Mouse (Mus musculus): ENCODE measurements around the gene Fbxw8. TPM values are rescaled to one million over a fixed set of nuclear protein-coding genes. Genes with fewer than 3 reads are reported as not detected.
A peak's percentile ranks its signal among the peaks of the same experiment; 100 is the strongest.

Gene Fbxw8
- polyA plus RNA-seq, 1 experiment from 2014 or later, result 28.9 TPM

DNA sequence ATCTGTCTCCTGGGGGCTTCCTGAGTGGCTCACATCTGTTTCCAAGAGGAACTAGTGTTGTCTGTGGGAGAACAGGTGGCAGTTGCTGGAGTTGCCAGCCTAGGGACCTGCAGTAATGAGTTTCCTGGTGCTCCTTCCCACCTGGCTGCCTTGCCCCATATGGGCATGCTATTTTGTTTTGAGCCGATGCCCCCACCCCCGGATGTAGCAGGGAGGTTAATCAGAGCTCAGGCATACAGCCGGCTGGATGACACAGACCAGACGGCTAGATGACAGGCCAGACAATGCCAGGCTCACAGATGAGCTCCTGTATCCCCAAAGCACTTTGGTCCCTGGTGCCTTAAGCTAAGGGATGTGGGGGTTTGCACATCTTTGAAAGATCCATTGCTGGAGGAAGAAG, 121.9 kb downstream of the Fbxw8 start:
- no peaks in the 10 kb centered on the region for H3K36me3 ChIP-seq
- no peak for ATAC-seq (replicated peaks; ENCODE audit: low FRiP score)

DNA sequence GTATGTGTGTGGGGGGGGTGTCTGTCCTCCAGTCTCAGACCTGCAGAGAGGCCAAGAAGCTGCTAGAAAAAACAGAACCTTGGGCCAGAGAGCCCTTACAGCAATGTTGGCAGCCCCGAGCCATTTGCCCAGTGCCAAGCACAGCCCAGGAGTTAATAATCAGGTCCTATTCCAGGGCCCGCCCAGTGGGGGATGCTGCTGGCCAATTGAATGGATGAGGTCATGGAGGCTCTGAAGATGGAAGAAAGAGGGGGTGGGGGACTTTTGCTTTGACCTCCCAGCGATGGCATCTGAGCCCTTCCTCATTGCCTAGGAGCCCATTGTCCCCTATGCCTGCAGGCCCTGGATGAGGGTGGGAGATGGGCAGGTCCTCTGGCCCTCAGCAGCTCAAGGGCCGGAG, 123.8 kb downstream of the Fbxw8 start:
- Histone ChIP-seq H3K9ac (no peak overlapping the region), H3K9me3 (replicated peaks) (peaks cover 10% of the 10 kb centered on the region), H3K27ac (no peak overlapping the region), H3K27me3 (peaks cover 47% of the 10 kb centered on the region), H3K4me3 (replicated peaks) (no peak overlapping the region), H3K36me3 (no peaks in the 10 kb centered on the region), H3K4me1 (peaks cover 35% of the 10 kb centered on the region), H3K4me2 (no peak overlapping the region)
- 55% methylated on average over 4 of the region's 4 CpGs for WGBS
- no peak for ATAC-seq (replicated peaks; ENCODE audit: low FRiP score)

More for the DNA sequence above, 121.9 kb downstream of the Fbxw8 start:
- Histone ChIP-seq H3K27ac (peak overlapping the region; percentile 27; the same call in 1 of the 2 replicates), H3K4me1 (peaks cover 35% of the 10 kb centered on the region), H3K4me2 (no peak overlapping the region), H3K4me3 (replicated peaks) (no peak overlapping the region), H3K9ac (no peak overlapping the region), H3K9me3 (replicated peaks) (peaks cover 10% of the 10 kb centered on the region), H3K27me3 (peaks cover 29% of the 10 kb centered on the region)
- WGBS, result 46% methylated on average over 4 of the region's 4 CpGs

DNA sequence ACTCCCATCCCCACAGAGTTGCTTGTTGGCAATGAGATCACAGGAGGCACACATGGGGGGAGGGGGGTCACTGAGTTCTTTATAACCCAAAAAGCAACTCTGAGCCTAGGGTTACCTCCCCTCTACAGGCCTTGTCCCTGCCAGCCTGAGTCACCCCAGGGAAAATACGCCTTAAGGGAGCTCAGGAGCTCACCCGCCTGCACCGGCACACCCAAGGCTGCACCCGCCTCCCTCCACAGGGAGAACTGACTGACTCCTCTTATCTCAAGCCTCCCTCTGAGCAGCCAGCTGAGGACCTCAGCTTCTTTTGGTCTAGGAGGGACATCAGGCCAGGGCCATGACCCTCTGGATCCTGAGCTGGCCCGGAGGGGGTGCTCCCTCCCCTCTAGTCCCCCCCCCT, 124.2 kb downstream of the Fbxw8 start:
- peaks cover 10% of the 10 kb centered on the region for H3K9me3 ChIP-seq (replicated peaks)
- no peak overlapping the region for H3K9ac ChIP-seq
- ATAC-seq (replicated peaks; ENCODE audit: low FRiP score), result no peak
- WGBS, result 57% methylated on average over 5 of the region's 5 CpGs
- peaks cover 38% of the 10 kb centered on the region for H3K4me1 ChIP-seq
- H3K36me3 ChIP-seq, result no peaks in the 10 kb centered on the region
- no peak overlapping the region for H3K4me2 ChIP-seq
- no peak overlapping the region for H3K4me3 ChIP-seq (replicated peaks)
- H3K27ac ChIP-seq, result no peak overlapping the region
- H3K27me3 ChIP-seq, result peaks cover 52% of the 10 kb centered on the region

DNA sequence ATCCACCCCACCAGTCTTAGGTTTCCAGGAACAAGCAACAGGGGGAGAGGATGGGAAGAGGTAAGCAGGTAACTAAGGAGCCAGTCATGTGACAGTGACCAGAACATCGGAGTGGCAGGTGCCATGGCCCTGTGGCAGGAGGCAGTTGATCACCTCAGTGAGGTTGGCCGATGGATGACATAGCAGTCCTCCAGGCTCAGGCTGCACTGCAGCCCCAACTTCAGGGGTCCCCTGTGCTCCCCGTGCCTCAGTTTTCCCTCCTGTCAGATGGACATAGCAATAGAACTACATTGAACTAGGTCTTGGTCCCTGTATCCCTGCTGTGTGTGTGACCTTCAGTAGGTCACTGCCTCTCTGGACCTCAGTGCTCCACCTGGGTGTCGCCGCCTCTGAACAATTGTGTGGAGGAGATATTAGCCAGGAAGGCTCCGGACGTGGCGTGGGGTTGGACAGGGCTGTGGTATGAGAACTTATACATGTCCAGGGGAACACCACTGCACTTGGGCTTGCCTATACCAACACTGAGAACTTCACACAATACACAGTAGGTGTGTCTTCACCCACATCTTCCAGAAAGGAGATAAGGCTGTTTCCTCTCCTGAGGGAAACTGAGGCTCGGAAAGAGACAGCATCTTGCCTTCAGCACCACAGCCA, 125.1 kb downstream of the Fbxw8 start:
- 95% methylated on average over 9 of the region's 9 CpGs for WGBS
- no peak overlapping the region for H3K4me2 ChIP-seq

DNA sequence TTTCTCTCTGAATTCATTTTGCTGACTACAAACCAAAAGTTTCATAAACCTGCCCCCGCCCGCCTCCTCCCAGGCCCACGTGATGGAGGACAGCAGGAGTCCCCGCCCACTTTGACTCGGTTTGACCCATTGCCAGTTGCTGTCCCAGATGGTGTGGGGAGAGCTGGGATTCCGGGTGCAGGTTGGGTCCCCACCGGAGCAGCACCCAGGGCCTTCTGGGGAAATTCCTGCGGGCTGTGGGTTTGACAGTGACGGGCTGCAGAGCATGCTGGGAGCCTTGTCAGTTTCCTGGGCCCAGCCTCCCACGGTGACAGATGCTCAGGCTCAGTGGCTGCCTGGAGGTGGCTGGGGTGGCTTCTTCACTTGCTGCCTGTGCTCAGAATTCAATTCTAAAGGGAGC, 125.8 kb downstream of the Fbxw8 start:
- H3K4me3 ChIP-seq (replicated peaks), result peak overlapping the region; percentile 70
- ATAC-seq (replicated peaks; ENCODE audit: low FRiP score), result no peak; the same call in 1 of the 2 replicates
- H3K4me1 ChIP-seq, result peaks cover 40% of the 10 kb centered on the region
- H3K27me3 ChIP-seq, result peaks cover 61% of the 10 kb centered on the region
- H3K36me3 ChIP-seq, result no peaks in the 10 kb centered on the region
- H3K27ac ChIP-seq, result no peak overlapping the region
- H3K9me3 ChIP-seq (replicated peaks), result no peaks in the 10 kb centered on the region
- peak overlapping the region; percentile 100 for H3K4me2 ChIP-seq
- no peak overlapping the region for H3K9ac ChIP-seq
- 4% methylated on average over 10 of the region's 10 CpGs for whole genome bisulfite sequencing

More for the DNA sequence above, 125.1 kb downstream of the Fbxw8 start:
- H3K36me3 ChIP-seq, result no peaks in the 10 kb centered on the region
- ATAC-seq (replicated peaks; ENCODE audit: low FRiP score), result no peak
- no peak overlapping the region for H3K27ac ChIP-seq
- H3K4me3 ChIP-seq (replicated peaks), result no peak overlapping the region
- peaks cover 40% of the 10 kb centered on the region for H3K4me1 ChIP-seq
- H3K27me3 ChIP-seq, result peaks cover 61% of the 10 kb centered on the region
- H3K9me3 ChIP-seq (replicated peaks), result peaks cover 5% of the 10 kb centered on the region; the same call in 1 of the 2 replicates
- H3K9ac ChIP-seq, result no peak overlapping the region

DNA sequence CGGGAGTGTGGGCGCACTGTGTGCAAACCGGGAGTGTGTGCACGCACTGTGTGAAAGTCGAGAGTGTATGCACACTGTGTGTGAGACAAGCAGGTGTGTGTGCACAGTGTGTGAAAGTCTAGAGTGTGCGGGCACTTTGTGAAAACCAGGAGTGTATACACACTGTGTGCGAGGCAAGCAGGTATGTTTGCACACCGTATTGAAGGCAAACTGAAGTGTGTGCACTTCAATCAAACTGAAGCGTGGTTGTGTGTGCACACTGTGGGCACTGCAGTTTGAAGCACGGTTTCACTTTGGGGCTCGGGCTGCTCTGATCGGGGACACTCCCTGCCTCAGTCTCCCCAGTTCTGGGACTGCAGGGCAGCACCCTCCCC, 126.2 kb downstream of the Fbxw8 start:
- Histone ChIP-seq H3K4me3 (replicated peaks) (peak overlapping the region; percentile 70), H3K4me2 (peak overlapping the region; percentile 100), H3K27me3 (peaks cover 61% of the 10 kb centered on the region), H3K36me3 (no peaks in the 10 kb centered on the region), H3K9ac (no peak overlapping the region), H3K27ac (no peak overlapping the region), H3K9me3 (replicated peaks) (no peaks in the 10 kb centered on the region), H3K4me1 (peaks cover 40% of the 10 kb centered on the region)
- 5% methylated on average over 12 of the region's 12 CpGs for WGBS
- peak; percentile 12; the same call in 1 of the 2 replicates for ATAC-seq (replicated peaks; ENCODE audit: low FRiP score)

DNA sequence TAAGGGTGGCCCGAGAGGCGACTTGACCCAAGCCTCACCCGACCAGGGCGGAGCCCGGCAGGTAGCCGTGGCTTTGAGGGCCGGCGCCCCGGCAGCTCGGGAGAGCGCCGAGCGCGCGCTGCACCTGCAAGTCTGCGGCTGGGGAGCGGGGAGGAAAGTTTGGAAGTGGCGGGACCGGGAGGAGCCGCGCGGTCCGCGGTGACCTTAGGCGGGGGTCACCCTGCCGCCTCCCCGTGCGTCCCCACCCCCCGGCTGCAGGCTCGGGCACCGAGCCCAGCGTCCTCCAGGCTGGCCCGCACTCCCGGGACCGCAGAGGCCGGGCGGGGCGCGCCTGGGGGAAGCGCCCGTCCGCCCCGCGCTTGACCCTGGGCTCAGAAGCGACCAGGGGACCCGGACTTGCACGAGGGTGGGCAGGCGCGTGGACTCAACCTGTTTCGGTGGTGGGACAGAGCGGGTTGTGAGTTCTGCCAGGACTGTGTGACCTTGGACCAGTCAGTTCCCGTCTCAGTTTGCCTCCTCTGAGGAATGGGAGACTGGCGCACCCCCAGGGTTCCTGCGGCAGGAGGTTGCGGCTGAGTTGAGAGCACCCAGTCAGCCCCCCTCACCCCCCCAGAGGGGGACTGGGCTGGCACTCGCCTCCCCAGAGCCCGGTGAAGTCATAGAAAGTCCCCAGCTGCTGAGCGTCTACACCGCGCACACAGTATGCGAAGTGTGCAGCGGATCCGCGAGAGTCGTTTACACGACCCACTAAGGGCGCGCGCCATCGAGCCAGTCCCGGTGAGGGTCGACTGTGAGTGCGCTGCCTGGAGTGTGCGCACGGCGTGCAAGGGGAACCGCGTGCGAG, 126.9 kb downstream of the Fbxw8 start:
- no peaks in the 10 kb centered on the region for H3K36me3 ChIP-seq
- ATAC-seq (replicated peaks; ENCODE audit: low FRiP score), result peak; percentile 26; the same call in 1 of the 2 replicates
- no peak overlapping the region for H3K27ac ChIP-seq
- peak overlapping the region; percentile 54; the same call in 1 of the 2 replicates for H3K9ac ChIP-seq
- no peaks in the 10 kb centered on the region for H3K9me3 ChIP-seq (replicated peaks)
- 2% methylated on average over 79 of the region's 79 CpGs for WGBS
- H3K4me1 ChIP-seq, result peaks cover 37% of the 10 kb centered on the region
- peak overlapping the region; percentile 100 for H3K4me2 ChIP-seq
- H3K27me3 ChIP-seq, result peaks cover 61% of the 10 kb centered on the region
- H3K4me3 ChIP-seq (replicated peaks), result peak overlapping the region; percentile 70

DNA sequence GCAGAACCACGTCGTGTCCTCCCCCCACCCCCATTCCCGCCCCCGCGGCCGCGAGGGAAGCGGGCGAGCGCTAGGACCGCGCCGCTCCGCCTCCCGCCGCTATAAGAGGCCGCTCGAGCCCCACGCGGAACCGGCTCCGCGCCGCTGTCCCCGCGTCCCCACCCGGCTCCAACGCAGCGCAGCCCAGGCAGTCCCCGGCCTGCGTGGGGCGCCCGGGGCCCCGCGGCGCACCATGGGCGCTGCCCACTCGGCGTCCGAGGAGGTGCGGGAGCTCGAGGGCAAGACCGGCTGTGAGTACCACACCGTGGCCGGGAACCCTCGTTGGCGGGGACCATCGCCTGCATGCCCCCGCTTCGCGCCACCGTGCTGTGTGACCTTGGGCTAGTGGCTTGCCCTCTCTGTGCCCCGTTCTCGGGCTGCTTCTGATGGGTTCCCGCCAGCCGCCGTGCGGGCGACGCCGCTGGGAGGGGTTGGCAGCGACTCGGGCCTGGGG, 127.5 kb downstream of the Fbxw8 start, which contains the start of gene Tesc:
Gene Tesc, plus strand, starts transcription at position 46 of the 493 bp plus-strand sequence.
- H3K4me3 ChIP-seq (replicated peaks), result peak within 1 kb of the TSS; percentile 70
- under 1% methylated on average over 54 of the region's 63 CpGs for WGBS
- ATAC-seq (replicated peaks; ENCODE audit: low FRiP score), result peak; percentile 13; the same call in 1 of the 2 replicates
- H3K4me1 ChIP-seq, result peaks cover 37% of the 10 kb centered on the region
- H3K9ac ChIP-seq, result peak within 1 kb of the TSS; percentile 54
- H3K27ac ChIP-seq, result no peak within 1 kb of the TSS
- H3K36me3 ChIP-seq, result no peaks in the 10 kb centered on the region
- H3K9me3 ChIP-seq (replicated peaks), result no peaks in the 10 kb centered on the region
- H3K4me2 ChIP-seq, result peak within 1 kb of the TSS; percentile 100
- peaks cover 61% of the 10 kb centered on the region for H3K27me3 ChIP-seq

DNA sequence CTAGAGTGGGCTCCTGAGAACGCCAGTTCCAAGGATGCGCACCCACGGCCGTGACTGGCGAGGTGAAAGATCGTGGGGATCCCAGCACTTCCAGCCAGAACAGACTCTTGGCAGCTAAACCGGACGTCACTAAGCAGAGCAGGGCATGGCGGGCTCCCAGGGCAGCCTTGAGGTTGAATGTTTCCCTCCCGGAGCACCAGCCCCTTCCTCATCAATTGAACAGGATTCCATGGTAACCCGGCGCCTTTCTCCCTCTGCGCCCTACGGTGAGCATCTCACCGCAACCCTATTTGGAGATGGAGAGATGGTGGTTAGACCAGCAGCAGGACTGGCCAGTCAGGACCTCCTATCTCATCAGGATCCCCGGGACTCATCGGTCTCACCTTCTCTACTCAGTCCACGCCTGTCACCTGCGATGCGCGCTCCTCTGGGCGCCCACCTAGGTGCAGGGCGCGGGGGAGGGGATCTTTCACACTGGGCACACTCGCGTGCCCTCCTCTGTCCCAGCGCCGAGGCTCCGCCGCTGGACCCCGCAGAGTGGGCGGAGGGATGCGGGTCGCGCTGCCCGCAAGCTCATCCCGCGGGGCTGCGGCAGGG, 128.1 kb downstream of the Fbxw8 start:
- Histone ChIP-seq H3K9ac (peak overlapping the region; percentile 54), H3K9me3 (replicated peaks) (no peaks in the 10 kb centered on the region), H3K4me2 (peak overlapping the region; percentile 100), H3K4me3 (replicated peaks) (peak overlapping the region; percentile 70), H3K27me3 (peaks cover 61% of the 10 kb centered on the region), H3K4me1 (peaks cover 37% of the 10 kb centered on the region), H3K36me3 (no peaks in the 10 kb centered on the region), H3K27ac (no peak overlapping the region)
- WGBS, result under 1% methylated on average over 39 of the region's 39 CpGs
- 0 out of 2 replicates have a peak, but pooled peaks have one; percentile 35 for ATAC-seq (replicated peaks; ENCODE audit: low FRiP score)

DNA sequence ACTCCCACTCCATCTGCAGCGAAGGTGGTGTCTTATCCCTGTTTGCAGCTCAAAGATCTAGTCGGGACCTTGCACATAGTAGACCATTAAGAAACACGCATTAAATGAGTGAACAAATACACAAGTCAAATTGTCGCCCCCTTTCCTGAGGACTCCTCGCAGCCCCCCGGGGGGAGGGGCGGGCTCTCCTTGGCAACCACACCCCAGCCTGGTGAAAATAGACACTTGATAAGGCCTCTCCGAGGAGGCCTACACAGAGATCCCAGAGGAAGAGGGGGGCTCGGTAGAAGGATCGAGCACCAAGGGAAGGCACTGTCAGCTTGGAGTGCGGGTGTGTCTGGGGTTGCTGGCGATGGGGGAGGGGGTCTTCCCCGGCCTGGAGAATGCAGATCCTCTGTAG, 128.9 kb downstream of the Fbxw8 start:
- H3K27me3 ChIP-seq, result peaks cover 58% of the 10 kb centered on the region
- no peak overlapping the region for H3K9ac ChIP-seq
- no peaks in the 10 kb centered on the region for H3K36me3 ChIP-seq
- peak overlapping the region; percentile 100 for H3K4me2 ChIP-seq
- ATAC-seq (replicated peaks; ENCODE audit: low FRiP score), result no peak
- no peak overlapping the region for H3K4me3 ChIP-seq (replicated peaks)
- WGBS, result 3% methylated on average over 13 of the region's 13 CpGs
- H3K4me1 ChIP-seq, result peaks cover 37% of the 10 kb centered on the region
- H3K27ac ChIP-seq, result no peak overlapping the region
- H3K9me3 ChIP-seq (replicated peaks), result no peaks in the 10 kb centered on the region

DNA sequence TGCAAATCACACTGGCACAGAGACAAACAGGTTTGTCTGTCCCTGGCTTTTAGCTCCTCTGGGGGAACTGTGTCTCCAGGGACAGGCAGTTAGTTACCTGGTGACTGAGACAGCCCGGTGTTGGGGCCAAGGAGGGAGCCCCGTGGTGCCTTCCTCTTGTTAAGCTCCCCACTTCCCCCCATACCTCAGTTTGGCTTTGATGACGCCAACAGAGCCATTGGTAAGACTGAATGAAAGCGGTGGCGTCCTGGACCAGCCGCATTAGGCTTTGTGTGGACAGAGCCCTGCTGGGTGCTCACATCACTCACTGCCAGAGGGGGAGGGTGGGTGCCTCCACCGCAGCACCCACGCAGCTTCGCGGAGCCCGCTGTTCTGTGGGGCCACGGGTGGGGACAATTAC, 129.4 kb downstream of the Fbxw8 start:
- Histone ChIP-seq H3K4me2 (no peak overlapping the region), H3K4me3 (replicated peaks) (no peak overlapping the region), H3K4me1 (peaks cover 37% of the 10 kb centered on the region), H3K9ac (no peak overlapping the region), H3K27ac (no peak overlapping the region), H3K36me3 (no peaks in the 10 kb centered on the region), H3K27me3 (peaks cover 56% of the 10 kb centered on the region), H3K9me3 (replicated peaks) (no peaks in the 10 kb centered on the region)
- no peak for ATAC-seq (replicated peaks; ENCODE audit: low FRiP score)
- WGBS, result 9% methylated on average over 12 of the region's 12 CpGs

Data from kidney, embryonic 15.5 days (tissue).